Mouse (Mus musculus) cerebellum, adult 18-20 months (tissue): Measurements from ENCODE around the gene Akap12.
A peak's percentile ranks its signal among the peaks of the same experiment; 100 is the strongest.

Experiments used
- DNase-seq, 2 experiments: peaks; one replicate each; pipeline ENCODE4 v3.0.0; 2021

Akap12 gene

DNA sequence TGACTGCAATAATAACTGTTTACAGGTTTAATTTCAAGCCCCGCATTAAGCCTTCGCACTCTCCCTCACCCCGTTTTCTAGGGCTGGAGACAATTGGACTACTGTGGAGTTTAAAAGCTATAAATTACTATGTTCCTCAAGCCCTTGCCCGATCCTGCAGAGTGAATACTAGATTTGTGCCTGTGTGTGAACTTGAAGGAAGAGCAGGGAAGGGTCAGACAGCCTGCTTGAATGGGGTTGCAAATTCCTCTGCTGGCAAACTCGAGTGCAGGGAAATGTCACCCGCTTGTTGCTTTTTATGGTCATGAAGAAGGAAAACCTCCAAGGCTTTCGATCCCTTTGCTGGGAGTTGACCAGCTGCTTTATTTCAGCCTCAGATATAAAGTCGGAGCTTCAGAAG lies 19.6 kb downstream of the Akap12 start:
- no peak for DNase-seq

DNA sequence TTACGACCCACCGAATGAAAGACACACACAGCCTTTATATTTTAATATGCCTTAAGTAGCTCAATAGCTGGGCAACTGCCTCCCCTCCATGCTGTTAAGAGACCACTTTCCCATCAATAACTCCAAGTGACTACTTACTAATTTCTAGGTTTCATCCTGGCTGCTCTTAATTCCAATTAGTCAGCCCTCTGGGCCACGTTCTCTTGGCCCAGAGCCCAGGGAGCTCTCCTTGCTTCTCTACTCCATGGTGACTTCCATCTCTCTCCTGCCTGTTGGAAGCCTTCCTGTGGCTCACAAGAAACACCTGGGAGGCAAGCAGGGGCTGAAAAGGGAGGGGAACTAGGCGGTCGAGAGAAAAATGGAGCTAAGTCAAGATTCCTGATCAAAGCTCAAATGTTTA lies 23.0 kb downstream of the Akap12 start:
- peak in 1 of 2 experiments; percentile 14 for DNase-seq

DNA sequence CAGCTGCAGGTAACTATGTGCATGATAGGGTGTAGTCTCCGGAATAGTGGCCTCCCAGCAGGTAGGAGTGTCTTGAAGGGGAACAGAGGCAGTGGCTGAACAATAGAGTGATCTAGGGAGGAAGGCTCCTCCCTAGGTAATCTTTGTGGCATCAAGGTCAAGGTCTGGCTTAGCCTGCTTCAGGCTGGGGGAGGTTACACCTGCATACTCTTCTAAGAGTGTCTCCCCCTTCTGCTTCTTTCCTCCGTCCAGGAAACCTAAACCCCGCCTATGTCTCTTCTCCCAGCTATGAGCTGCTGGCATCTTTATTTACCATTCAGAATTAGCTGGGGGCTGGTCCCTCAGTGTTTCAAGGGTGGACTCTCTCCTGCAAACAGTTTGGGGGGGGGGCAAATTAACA lies 23.5 kb downstream of the Akap12 start:
- no peak for DNase-seq

DNA sequence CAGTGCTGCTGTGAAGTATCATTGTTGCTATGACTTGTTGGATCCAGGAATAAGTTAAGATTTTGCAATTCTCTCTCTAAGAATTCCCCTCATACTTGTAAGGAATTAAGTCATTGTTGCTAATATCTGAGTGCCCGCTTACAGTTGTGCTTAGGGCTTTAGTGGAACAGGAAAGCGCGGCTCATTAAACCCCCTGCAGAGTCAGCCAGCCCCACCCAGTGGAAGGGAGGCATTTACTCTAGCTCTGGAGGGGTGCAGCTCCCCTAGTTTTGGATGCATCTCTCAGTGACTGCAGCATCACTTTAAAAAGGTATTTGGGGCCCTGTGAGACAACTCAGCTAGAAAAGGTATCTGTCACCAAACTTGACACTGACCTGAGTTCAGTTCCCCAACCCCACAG lies 24.0 kb downstream of the Akap12 start:
- no peak for DNase-seq

DNA sequence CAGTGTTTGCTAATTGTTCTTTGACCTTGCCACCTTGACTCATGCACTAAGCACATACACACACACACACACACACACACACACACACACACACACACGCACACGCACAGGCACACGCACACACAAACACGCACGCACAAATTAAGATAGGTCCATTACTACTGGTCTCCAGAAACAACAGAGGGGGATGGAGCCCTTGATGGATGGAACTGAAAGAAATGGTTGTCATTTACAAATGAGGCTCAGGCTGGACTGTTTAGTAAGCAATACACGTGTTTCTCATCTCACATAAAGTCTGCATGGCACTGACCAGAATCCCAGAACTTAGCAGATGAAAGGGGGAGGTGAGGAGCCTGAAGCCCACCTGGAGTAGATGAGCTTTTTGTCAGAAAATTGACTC lies 24.4 kb downstream of the Akap12 start:
- no peak for DNase-seq

DNA sequence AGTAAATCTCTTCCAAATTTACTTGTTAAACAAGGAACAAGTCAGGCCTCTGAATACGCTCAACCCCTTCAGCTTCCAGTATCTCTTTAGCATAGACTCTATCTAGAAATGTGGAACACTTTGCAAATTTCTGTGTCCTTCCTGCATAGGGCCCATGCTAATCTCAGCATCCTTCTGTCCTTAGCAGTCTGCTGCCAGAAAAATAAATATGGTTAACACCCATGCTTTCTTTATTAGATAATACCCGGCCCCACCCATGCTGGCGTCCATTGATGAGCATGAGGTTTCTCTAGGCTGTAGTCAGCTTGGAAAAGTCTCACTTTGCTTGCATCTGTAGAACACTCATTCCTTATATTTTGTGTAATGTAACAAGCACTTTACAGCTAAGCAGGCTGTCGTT lies 27.2 kb downstream of the Akap12 start:
- no peak for DNase-seq

DNA sequence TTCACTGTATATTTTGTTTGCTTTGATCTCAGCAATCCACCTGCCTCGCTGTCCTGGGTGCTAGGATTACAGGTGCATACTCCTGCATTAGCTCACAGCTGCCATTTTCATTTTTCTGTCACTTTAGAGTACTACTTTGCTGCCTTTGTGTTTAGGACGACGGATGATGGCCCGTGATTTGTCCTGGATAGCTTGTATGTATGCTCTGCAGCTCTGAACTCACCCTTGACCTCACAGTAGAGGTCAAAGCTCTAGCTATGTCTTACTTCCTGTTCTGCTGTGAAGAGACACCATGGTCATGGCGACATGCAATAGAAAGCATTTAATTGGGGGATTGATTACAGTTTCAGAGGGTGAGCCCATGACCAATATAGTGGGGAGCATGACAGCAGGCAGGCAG lies 37.4 kb downstream of the Akap12 start:
- DNase-seq, result no peak

DNA sequence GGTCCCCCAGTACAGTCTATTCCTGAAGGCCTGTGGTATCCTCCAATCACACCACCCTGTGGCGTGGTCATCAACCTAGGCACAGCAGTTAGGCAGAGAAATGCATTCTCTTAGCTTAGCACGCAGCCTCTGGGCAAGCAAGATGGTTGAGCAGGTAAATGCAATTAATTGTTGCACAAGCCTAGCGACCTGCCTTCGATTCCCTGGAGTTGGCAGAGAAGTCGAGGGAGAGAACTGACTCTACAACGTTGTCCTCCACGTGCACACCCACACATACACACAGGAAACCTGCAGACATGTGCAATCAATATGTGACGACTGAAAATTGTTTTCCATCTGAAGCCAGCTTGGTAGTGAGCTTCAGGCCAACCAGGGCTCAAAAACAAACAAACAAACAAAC lies 57.7 kb downstream of the Akap12 start:
- DNase-seq, result no peak

DNA sequence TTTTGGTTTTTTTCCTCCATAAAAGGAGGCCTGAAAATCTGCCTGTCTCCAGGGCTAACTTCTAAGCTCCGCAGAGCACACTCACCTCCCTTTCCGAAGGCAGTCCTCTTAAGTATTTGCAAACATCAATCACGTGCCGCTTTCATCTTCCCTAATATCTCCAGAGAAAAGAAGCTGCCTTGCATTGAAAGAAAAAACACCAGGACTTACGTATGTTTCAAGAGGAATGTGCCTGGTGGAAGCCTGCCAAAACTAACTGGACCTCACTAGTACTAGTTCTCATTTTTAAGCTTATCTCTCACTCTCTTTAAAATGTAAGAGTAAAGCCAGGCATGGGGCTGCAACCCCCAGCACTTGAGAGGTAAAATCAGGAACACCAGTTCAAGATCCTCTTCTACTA lies 59.4 kb downstream of the Akap12 start:
- DNase-seq, result no peak

DNA sequence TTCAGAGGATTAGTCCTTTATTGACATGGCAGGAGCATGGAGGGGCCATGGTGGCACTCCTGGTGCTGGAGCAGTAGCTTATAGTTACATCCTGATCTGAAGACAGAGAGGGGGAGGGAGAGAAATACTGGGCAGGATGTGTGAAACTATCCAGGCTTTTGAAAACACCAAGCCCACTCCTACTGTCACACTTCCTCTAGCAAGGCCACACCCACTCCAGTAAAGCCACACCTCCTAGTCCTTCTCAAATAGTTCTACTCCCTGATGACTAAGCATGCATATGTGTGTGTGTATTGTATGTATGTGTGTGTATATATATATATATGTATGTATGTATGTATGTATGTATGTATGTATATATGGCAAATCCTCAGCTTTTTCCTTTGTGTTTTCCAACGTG lies 61.5 kb downstream of the Akap12 start:
- no peak for DNase-seq

DNA sequence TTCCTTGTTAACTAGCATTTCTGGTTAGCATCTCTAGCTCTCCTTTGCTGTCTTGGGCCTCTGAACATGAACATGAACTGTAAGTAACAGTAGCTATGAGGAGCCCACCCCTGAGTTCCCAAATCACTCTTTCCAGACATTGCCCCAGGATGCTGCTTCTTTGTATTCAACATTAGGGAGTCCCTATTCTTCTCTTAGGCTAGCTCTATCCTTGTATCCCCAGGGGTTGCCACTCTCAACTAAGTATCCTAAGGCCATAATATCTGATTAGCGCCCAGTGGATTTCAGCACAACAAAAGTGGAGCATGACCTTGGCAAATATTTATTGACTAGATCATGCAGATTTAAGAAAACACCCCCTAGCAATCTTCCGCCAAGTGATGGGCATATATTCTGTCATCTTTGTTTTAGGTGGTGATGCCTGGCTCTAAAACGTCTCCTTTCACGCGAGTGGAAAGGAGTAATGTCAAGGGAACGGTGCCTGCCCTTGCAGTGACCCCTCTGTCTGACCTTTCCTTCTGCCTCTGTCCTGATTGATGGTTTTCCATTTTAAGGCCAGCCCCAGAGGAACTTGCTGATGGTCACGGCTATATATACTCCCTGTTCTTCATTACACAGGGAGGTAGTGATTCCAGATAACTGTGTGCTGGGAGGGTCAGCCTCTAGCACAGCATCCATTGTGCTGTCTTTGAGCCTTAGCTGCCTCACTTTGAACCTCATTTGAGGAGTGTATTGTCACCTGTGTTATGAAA lies 66.2 kb downstream of the Akap12 start:
- no peak for DNase-seq

DNA sequence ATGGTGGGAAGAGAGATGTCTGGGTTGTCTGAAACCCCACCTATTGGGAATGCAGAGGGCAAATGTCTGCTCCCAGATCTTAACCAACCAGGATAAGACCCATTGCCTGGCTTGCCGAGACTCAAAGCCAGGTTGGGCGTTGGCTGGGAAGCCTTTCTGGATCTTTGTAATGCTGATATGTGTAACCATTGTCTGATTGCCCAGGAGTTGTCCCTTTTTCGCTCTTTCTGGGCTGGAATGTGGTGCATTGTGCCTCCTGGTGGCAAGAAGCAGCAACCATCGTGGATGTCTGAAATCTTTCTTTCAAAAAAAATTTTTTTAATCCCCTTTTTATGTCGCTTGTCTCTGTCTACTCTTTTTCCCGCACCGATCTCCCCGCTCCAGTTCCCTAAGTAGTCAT lies 67.1 kb downstream of the Akap12 start:
- peak; percentile 61 to 66 for DNase-seq

DNA sequence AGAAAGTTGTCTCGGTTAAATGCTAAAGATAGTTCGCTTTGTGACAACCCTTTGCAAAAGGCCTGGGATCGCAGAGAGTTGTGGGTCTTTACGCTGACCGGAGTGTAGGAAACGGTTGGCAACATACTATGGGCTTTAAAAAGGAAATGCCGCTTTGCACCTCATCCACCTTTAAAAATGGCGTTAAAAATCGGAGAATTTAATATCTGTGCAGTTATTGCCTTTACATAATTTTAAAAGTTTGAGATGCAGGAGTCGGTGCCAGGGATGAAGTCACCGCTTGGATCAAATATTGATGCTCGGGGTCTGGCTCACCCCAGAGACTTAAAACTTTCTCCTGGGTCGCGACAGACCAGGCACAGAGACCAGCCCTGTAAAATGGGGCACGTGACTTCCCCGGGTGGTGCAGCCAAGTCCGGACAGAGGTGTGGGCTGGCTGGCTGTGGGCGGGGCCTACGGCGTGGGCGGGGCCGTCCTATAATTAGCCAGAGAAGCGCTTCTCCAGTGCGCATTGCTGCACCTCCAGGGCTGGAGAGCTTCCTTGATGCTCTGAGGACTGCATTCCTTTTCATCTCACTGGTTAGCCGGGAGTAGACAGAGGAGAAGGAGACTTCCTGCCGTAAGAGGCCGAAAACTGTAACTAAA lies 68.0 kb downstream of the Akap12 start:
- DNase-seq, result peak; percentile 60 to 63

DNA sequence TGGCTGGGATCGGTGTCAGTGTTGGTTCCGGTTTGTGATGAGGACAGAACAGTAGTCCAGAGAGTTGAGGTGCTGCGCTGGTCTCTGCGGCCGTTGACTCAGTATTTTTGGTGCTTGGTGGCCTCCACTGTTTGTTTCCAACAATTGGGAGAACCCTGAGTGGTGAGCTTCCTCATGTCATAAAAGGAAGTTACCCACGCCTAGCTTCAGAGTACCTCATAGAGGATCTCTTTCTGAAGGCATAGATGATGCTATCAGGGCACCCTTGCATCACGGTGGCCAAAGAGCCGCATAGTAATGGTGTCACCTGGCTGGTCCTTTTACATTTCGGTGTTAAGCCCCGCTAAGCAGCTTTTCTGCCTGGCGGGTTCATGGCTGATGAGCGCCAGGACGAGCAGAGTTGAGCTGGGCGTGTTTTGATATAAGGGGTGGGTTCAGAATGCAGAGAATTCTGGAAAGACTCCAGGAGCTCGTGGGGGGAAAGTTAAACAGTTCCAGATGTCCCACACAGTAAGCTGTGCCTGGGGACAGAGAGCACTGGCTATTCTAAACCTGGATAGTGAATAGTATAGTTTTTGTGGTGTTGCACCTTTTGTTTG lies 72.8 kb downstream of the Akap12 start:
- DNase-seq, result no peak

DNA sequence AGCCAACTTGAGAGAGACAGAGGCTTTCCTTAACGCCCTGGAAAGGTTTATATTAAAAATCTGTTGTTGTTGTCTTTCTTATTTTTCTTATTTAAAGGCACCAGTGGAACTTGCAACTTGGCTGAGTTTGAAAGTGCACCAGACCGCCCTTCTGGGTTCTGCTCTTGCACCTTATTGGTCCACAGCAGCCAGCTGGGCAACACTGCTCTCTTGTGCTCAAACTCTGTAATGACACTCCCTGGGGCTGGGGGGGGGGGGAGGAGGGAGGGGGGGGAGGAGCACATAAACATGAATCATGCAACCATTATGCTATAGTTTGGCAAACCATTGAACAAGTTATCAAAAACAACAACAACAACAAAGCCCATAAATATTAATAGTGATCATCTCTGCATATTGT lies 75.2 kb downstream of the Akap12 start:
- DNase-seq, result peak in 1 of 2 experiments; percentile 26

DNA sequence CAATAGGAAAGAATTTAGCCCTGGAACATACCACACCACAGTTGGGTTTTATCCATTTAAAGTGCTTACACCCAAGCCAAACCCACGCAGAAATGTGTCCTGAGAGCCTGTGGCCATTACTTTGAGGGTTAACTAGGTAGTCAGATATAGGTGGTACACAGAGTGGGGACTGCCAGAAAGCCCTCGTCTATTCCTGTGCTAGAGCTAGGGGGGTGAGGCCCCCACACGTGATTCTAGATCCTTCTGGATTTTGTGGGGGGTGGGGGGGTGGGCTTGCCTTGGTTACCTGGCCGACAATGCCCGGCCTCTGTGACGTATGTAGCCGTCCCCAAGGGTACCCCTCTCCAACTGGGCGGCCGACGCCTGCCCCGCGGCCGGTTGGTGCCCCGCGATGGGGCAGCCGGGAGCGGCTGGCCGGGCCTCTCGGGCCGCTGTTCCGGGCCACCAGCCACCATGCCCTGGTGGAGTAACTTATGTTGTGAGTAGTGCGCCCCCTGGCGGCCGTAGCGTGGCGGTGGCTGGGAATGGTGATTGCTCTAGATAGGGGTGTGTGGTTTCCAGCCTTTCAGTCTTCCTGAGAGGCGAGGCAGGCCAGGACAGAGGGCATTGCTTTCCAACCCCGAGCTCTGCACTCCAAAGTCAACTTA lies 80.4 kb downstream of the Akap12 start:
- peak; percentile 88 to 94 for DNase-seq

DNA sequence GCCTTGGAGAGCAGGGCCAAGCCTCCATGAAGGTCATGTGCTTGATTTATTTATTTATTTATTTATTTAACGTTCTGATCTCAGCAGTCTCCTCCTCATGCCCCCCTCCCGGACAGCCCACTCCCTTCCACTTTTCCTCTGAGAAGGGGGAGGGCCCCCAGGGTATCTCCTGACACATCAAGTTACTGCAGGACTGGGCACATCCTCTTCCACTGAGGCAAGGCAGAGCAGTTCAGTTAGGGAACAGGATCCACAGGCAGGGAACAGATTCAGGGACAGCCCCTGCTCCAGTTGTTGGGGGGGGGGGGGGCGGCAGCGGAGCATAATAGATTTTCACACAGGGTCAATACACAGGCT lies 80.9 kb downstream of the Akap12 start:
- no peak for DNase-seq

DNA sequence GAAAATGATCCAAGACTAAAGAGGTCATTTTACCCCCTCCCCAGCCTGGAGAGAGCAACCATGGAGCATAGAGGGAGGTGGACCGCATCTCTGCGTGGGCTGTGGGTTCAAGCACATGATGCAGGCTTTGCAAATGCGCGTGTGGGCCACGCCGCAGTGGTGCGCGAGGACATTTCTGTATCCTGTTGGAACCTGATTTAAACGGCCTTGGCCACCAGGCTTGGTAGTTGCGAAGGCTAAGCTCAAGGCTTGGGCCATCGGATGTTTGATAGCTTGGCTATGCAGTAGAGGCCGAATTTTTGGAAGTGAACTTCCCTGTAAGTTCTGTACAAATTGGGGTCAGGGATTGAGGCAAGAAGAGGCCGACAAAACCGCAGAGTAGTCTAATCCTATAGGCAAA lies 81.4 kb downstream of the Akap12 start:
- DNase-seq, result no peak

DNA sequence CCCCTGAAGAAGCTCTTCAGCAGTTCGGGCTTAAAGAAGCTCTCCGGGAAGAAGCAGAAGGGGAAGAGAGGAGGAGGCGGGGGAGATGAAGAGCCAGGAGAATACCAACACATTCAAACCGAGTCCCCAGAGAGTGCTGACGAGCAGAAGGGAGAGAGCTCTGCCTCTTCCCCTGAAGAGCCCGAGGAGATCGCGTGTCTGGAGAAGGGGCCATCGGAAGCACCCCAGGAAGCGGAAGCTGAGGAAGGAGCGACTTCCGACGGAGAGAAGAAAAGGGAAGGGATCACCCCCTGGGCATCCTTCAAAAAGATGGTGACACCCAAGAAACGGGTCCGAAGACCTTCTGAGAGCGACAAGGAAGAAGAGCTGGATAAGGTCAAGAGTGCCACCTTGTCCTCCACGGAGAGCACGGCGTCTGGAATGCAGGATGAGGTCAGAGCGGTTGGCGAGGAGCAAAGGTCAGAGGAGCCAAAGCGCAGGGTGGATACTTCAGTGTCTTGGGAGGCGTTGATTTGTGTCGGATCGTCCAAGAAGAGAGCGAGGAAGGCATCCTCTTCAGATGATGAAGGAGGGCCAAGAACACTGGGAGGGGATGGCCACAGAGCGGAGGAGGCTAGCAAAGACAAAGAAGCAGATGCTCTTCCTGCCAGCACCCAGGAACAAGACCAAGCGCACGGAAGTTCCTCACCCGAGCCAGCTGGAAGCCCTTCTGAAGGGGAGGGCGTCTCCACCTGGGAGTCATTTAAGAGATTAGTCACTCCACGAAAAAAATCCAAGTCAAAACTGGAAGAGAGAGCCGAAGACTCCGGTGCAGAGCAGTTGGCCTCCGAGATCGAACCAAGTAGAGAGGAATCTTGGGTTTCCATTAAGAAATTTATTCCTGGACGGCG lies 88.4 kb downstream of the Akap12 start:
- DNase-seq, result no peak

DNA sequence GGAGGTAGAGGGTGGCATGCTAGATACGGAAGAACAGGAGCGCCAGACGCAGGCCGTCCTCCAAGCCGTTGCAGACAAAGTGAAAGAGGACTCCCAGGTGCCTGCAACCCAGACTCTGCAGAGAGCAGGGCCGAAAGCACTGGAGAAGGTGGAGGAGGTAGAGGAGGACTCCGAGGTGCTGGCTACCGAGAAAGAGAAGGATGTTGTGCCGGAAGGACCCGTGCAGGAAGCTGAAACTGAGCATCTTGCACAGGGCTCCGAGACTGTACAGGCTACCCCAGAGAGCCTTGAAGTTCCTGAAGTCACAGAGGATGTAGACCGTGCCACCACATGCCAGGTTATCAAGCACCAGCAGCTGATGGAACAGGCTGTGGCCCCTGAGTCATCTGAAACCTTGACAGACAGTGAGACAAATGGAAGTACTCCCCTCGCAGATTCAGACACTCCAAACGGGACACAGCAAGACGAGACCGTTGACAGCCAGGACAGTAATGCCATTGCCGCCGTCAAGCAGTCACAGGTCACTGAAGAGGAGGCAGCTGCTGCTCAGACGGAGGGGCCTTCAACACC lies 89.8 kb downstream of the Akap12 start:
- no peak for DNase-seq

DNA sequence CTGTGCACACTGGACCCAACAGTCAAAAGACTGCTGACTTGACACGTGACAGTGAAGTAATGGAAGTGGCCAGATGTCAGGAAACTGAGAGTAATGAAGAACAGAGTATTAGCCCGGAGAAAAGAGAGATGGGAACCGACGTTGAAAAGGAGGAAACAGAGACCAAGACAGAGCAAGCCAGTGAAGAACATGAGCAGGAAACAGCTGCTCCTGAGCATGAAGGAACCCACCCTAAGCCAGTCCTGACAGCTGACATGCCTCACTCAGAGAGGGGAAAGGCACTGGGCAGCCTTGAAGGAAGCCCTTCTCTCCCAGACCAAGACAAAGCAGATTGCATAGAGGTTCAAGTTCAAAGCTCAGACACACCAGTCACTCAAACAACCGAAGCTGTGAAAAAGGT lies 90.5 kb downstream of the Akap12 start:
- no peak for DNase-seq

DNA sequence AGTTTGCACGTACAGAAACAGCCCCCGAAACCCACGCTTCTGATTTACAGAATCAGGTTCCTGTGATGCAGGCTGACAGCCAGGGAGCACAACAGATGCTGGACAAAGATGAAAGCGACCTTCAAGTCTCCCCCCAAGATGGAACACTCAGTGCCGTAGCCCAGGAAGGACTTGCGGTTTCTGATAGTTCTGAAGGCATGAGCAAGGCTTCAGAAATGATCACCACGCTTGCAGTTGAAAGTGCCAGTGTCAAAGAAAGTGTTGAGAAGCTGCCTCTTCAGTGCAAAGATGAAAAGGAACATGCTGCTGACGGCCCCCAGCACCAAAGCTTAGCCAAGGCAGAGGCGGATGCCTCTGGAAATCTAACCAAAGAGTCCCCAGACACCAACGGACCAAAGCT lies 91.3 kb downstream of the Akap12 start:
- DNase-seq, result no peak

DNA sequence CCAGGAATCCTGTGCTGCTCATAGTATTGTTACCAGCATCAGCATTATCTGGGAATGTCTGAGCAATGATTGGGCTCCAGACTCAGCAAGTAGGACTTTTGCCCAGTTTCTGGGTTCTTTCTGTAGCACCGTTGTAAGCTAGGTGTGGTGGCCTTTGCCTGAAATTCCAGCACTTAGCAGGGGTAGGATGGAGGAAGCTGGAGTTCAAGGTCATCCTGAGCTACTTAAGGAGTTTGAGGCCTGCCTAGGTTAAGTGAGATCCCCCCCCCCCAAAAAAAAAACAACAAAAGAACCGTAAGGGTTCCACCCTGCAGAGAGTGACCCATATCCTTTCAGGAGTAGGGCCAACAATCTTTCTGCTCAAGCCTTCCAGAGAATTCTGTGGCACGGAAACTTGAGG lies 98.4 kb downstream of the Akap12 start:
- DNase-seq, result no peak
